Comparison of ENCODE assay signal across 10 mouse cellular contexts in genomic region chr4:55711500-55712341, GRCm38 (mm10).
A peak's percentile ranks its signal among the peaks of the same experiment; 100 is the strongest.
DNase-seq lines count a peak whose midpoint lies in the region; ATAC-seq and TF ChIP-seq lines count a peak whose summit lies in the region.
"Had no signal": no experiment of that assay in that cellular context is flagged by ENCODE, and none has a peak within 500 bp of the region (broad histone marks: within the 10 kb centered on the region; RNA-seq: fewer than 3 reads in every experiment).

No protein-coding gene starts in this region.

- DNase-seq in frontal cortex, postnatal 14 days (ENCODE audit: low spot score in 2 of 2): no peak
- no peak for DNase-seq in stomach, postnatal 0 days (ENCODE audit: low spot score)
- peak; percentile 55 for DNase-seq in kidney, postnatal 0 days (ENCODE audit: low spot score)
- no peak for DNase-seq in ovary, postnatal 36 days (ENCODE audit: low spot score)
- no peak for DNase-seq in B cell, adult 2 months
- no peak for DNase-seq in embryonic facial prominence, embryonic 10.5 days (ENCODE audit: low spot score)
- DNase-seq: cerebellum, adult 11-12 months had no signal

- 54% methylated on average over 13 of the region's 13 CpGs for WGBS in stomach, embryonic 15.5 days
- 56% methylated on average over 13 of the region's 13 CpGs for WGBS in stomach, postnatal 0 days
- 46% methylated on average over 13 of the region's 13 CpGs for WGBS in kidney, postnatal 0 days
- WGBS in embryonic facial prominence, embryonic 10.5 days: 75% methylated on average over 13 of the region's 13 CpGs

- no peak for TF ChIP-seq EP300 in stomach, postnatal 0 days (optimal IDR thresholded peaks at IDR 0.05)

- H3K9ac ChIP-seq in stomach, embryonic 15.5 days: no peak overlapping the region
- H3K9ac ChIP-seq in stomach, postnatal 0 days (ENCODE audit: low read length): no peak overlapping the region
- no peak overlapping the region for H3K9ac ChIP-seq in kidney, postnatal 0 days (ENCODE audit: low read depth, low read length)
- H3K9ac ChIP-seq: heart, embryonic 13.5 days had no signal

- H3K27me3 ChIP-seq in stomach, embryonic 15.5 days (replicated peaks): no peaks in the 10 kb centered on the region
- no peaks in the 10 kb centered on the region for H3K27me3 ChIP-seq in stomach, postnatal 0 days (ENCODE audit: control insufficient read depth, insufficient read depth, low read length)
- no peaks in the 10 kb centered on the region for H3K27me3 ChIP-seq in kidney, postnatal 0 days (ENCODE audit: insufficient read depth, low read length)
- H3K27me3 ChIP-seq in embryonic facial prominence, embryonic 10.5 days (replicated peaks; ENCODE audit: low read depth, poor library complexity, severe bottlenecking): no peaks in the 10 kb centered on the region

- no peaks in the 10 kb centered on the region for H3K9me3 ChIP-seq in stomach, embryonic 15.5 days
- no peaks in the 10 kb centered on the region for H3K9me3 ChIP-seq in stomach, postnatal 0 days (ENCODE audit: control insufficient read depth, low read length)
- H3K9me3 ChIP-seq in kidney, postnatal 0 days (replicated peaks; ENCODE audit: low read length): no peaks in the 10 kb centered on the region
- no peaks in the 10 kb centered on the region for H3K9me3 ChIP-seq in embryonic facial prominence, embryonic 10.5 days
- H3K9me3 ChIP-seq: heart, embryonic 13.5 days had no signal

- no peak for TF ChIP-seq CTCF in stomach, postnatal 0 days (IDR thresholded peaks at IDR 0.05; ENCODE audit: low read depth)
- TF ChIP-seq CTCF in kidney, postnatal 0 days (IDR thresholded peaks at IDR 0.05; ENCODE audit: low read depth): no peak

- no peak overlapping the region for H3K4me2 ChIP-seq in stomach, embryonic 15.5 days
- H3K4me2 ChIP-seq in stomach, postnatal 0 days (replicated peaks; ENCODE audit: low read depth): no peak overlapping the region
- no peak overlapping the region for H3K4me2 ChIP-seq in kidney, postnatal 0 days (ENCODE audit: low read length)
- H3K4me2 ChIP-seq: heart, embryonic 13.5 days had no signal

- 0 out of 2 replicates have a peak, but pooled peaks cover 9% of the 10 kb centered on the region for H3K4me1 ChIP-seq in stomach, embryonic 15.5 days
- H3K4me1 ChIP-seq in stomach, postnatal 0 days (replicated peaks; ENCODE audit: control insufficient read depth, insufficient read depth): no peaks in the 10 kb centered on the region
- no peaks in the 10 kb centered on the region for H3K4me1 ChIP-seq in kidney, postnatal 0 days (replicated peaks; ENCODE audit: insufficient read depth, low read length)
- peaks cover 6% of the 10 kb centered on the region for H3K4me1 ChIP-seq in embryonic facial prominence, embryonic 10.5 days

- no peak overlapping the region for H3K4me3 ChIP-seq in stomach, embryonic 15.5 days (replicated peaks)
- no peak overlapping the region for H3K4me3 ChIP-seq in stomach, postnatal 0 days (ENCODE audit: low read depth, low read length)
- no peak overlapping the region for H3K4me3 ChIP-seq in kidney, postnatal 0 days (replicated peaks; ENCODE audit: low read depth, low read length)
- H3K4me3 ChIP-seq in embryonic facial prominence, embryonic 10.5 days: no peak overlapping the region
- H3K4me3 ChIP-seq: heart, embryonic 13.5 days had no signal

- no peak overlapping the region for H3K27ac ChIP-seq in stomach, embryonic 15.5 days
- no peak overlapping the region for H3K27ac ChIP-seq in stomach, postnatal 0 days (replicated peaks)
- no peak overlapping the region for H3K27ac ChIP-seq in kidney, postnatal 0 days
- H3K27ac ChIP-seq in embryonic facial prominence, embryonic 10.5 days (replicated peaks): no peak overlapping the region
- H3K27ac ChIP-seq: heart, embryonic 13.5 days had no signal

- no peaks in the 10 kb centered on the region for H3K36me3 ChIP-seq in stomach, embryonic 15.5 days
- H3K36me3 ChIP-seq in stomach, postnatal 0 days (ENCODE audit: control insufficient read depth, insufficient read depth, low read length): no peaks in the 10 kb centered on the region
- H3K36me3 ChIP-seq in kidney, postnatal 0 days (ENCODE audit: insufficient read depth, low read length): no peaks in the 10 kb centered on the region
- H3K36me3 ChIP-seq in embryonic facial prominence, embryonic 10.5 days (replicated peaks): no peaks in the 10 kb centered on the region
- H3K36me3 ChIP-seq: heart, embryonic 13.5 days had no signal

- ATAC-seq in frontal cortex, adult (ENCODE audit: low TSS enrichment): peak; percentile 65
- peak; percentile 58; the same call in 1 of the 2 replicates for ATAC-seq in stomach, embryonic 15.5 days (ENCODE audit: insufficient read depth, low FRiP score, low read depth)
- no peak for ATAC-seq in stomach, postnatal 0 days (ENCODE audit: low FRiP score, low TSS enrichment)
- ATAC-seq in kidney, postnatal 0 days (replicated peaks; ENCODE audit: low FRiP score, low read depth): peak; percentile 71
